Mouse (Mus musculus): ENCODE results near the gene Srrm4.

Srrm4 gene

DNA sequence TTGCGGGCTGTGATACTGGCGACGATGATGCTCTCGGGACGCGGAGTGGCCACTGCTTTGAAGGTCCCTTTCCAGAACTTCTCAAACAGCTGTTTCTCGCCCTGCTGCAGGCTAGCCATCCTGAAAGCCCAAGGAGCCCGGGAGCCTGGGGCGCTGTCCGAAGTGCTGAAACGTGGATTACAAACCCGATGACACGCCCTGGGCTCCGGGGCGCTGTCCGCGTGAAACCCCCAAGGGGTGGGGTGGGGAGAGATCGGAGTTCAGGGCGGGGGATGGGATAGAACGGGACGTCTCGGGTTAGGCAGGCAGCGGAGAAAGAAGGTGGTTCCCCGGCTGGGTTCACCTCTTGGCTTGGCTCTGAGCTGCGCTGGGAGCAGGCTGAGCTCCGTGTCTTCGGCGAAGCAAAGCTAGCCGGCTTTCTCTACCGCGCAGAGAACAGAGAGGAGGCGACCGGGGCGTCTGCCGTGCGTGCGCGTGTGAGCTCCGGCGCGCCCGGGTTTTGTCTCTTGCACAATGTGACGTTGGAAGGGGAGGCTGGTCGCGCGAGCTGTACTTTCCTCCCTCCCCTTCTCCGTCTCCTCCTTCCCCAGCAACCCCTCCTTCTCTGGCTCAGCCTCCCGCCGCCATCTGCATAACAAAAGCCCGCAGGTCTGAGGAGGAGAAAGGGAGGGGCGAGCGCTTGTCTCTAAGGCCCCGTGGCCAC lies at the start of gene Srrm4:
Srrm4 (minus strand) TSS at position 472 of the 703 bp plus-strand sequence.
- peak; percentile 38 for DNase-seq (ENCODE audit: low spot score)

DNA sequence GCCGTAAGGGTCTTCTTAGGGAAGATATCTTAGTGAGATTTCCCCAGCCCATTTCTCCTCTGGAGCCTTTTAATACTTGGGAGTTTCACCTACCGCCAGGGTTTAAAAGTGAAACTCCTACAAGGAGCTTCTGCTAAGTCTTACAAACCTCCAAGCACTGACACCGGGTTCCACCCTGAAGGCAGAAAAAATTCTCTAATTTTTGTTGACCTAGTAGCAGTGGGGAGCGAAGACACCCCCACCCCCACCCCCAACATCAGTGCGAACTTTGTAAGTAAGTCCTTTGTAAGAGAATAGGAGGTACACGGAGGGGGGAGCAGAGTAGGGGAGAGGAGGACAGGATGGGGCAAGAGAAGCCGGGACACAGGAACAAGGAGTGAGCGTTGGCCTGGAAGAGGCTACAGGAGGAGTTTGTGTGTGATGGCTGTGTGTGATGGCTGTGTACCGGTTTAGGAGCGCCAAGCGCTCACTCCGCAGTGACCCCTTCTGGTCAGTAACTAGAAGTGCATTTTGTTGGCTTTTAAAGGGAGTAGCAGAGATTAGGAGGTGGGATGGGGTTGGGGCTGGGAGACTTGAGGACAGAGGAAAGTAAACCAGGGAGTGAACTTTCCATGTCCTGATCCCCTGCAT lies 1.3 kb upstream of the Srrm4 start:
- DNase-seq (ENCODE audit: low spot score): peak; percentile 3

DNA sequence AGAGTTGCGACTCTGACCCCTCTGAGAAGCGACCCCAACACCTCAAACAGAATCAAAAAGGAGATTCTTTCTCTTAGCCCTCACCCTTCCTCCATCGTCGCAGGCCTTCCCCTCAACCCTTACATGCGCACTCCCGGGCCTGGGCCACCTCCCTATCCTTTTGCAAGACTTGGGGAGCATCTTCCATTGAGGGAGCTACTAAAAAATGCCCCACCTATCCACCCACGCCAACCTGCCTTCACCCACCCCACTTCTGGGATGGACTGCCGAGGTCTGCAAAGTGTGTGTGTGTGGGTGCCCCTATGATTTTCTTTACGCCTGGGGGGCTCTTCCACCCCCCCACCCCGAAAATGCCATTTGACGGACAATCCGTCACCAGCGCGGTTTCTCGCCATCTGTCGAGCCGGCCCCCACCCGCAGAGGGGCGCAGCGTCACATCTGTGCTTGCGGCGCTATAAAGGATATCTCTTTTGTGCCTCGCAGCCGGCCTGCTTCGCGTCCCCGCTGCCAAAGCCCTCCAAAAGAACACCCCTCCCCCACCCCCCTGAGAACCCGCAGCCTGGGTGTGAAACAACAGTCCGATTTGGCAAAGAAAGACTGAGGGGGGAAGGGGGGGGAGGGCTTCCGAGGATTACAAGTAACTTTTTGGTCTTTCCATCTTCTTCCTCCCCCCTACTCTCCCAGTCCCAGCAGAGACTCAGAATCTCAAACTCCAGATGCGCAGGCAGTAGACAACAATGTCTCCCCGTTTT lies 608 bp upstream of the Srrm4 start:
- no peak for DNase-seq (ENCODE audit: low spot score)

DNA sequence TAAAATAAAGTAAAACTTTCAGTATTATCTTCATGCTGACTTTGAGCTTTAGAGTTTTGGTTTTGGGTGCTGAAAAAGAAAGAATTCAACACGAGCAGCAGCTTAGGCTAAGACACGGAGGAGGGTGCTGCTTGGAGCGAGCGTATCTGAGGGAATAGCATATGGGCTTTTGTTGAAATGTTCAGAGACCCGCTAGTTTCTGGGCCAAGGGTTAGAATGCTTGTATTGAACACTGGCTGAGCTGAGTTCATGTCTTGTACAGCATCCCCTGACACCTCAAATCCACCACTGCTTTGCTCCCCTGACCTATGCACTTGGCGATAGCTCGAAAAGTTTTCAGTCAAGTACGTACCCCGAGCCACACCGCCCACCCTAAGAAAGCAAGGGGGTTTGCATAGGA lies 919 bp downstream of the Srrm4 start:
- DNase-seq (ENCODE audit: low spot score): no peak

DNA sequence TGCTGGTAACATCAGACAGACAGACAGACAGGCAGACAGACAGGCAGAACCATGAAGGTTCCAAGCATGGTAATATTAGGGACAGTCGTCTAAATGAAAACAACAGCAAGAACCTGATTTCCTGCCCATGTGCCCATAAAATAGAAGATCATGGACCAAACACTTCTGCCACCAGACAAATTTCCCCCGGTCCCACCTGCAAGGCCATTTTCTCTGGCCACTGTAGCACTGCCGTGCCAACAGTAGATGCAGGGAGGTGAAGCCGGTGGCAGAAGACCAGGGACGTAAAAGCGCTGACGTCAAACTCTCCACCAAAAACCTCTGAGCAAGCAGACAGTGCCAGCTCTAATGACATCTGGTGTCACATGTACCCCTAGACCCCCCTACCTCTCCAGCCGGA lies 2.0 kb downstream of the Srrm4 start:
- DNase-seq (ENCODE audit: low spot score): no peak

DNA sequence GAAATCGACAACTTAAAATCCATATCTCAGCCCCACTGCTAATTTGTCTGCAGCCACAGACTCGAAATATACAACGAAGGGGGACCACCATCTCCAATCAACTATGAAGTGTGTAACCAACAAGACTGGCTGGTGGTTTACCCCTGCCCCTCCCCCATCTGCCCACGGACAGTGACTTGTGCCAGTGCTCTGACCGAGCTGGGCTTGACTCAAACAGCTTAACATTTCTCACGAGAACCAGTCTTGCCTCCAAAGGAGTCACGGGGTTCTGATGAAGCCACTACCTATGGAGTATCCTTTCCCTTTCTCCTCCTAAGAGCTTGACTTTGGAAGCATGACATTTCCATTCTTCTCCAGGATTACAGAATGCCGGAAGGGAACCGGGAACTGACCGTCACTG lies 2.8 kb downstream of the Srrm4 start:
- no peak for DNase-seq (ENCODE audit: low spot score)

DNA sequence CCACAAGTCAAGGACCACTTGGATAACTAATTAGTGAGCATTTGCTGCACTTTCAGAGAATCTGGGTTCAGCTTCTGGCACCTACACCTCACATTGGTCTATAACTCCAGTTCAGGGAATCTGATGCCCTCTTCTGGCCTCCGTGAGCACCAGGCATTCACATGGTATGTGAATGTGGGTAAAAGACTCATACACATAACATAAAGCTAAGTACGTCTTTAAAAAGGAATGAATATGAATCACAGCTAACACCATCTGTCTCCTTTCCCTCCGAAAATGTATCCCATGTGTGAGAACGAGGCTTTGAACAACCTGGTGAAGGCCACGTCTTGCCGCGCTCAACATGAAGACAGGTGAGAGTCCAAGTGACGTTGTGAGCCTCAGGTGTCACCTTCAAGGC lies 12.1 kb downstream of the Srrm4 start:
- no peak for DNase-seq (ENCODE audit: low spot score)

DNA sequence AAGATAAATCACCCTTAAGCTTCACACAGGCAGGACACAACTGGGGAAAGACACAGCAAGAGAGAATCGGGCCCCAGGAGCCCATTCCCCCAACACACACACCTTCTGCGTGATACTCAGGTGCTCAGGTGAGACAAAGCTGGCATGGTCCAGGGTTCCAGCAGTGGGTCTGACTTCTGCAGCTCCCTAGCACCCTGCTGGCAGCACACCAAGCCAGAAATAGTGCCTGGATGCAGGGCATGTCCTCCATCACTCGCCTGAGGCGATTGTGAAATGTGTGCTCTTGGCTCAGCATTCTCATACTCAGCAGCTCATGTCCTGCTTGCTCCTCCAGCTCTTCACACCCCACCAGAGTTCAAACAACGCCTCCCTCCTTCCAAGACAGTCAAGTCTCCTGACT lies 14.5 kb downstream of the Srrm4 start:
- no peak for DNase-seq (ENCODE audit: low spot score)

DNA sequence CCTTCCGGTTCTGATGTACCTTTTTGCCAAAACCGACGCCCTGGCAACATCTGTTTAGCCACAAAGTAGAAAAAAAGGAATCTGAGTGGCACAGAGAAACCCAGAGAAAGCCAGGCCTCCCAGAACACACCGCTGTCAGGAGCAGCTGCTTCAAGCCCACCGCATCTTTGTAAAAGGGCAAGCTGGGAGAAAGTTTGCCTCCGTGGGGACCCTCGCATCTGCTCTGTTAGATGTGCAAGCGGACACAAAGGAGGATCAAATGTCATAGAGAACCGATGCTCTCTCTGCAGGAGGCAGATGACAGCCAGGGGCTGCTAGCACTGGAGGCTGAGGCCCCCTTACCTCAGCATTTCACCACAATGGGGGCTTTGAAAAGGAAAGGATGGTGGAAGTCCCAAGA lies 18.3 kb downstream of the Srrm4 start:
- DNase-seq (ENCODE audit: low spot score): no peak

DNA sequence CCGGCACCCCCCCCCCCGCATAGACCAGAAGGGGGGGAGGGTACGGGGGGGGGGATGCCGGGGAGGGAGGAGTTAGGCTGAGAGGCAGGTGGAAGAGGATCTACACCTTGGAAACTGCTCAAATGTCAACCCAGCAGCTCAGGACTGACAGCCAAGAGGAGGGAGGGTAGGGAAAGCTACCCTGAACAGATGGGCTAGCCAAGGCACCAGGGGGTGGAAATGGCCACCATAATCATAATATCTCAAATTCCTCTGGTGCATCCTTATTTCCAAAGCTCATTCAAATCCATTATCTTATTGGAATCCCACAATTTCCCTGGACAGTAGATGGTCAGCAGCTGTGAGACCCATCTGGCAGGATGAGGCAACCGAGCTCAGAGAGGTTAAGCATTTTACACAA lies 19.7 kb downstream of the Srrm4 start:
- no peak for DNase-seq (ENCODE audit: low spot score)

DNA sequence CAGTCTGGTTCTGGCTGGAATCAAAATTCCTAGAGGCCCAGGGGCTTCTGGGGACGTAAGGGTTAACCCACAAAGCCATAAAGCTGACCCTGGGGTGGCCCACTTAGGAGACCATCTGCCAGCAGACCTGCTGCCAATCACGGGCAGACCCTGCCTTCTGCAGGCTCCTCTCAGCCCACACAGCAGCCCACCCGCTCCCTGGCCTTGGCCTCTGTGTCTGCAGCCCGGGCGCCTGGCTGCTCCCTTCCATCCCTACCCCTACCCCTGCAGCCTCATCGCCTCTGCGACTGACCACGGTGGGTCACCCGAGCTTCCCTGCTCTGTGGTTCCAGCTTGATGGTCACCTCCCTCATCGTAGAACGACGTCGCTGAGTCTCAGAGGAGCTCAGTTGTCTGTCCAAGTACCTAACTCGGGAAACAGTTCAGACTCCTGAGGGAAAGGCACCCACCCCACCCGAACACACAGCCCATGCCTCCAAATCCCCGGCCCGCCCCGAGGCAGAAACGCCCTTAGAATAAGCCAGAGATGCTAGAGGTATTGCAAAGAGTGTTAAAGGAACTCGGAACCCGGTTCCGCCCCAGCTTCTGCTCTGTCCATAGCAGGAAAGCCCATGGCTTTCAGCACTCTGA lies 20.3 kb downstream of the Srrm4 start:
- no peak for DNase-seq (ENCODE audit: low spot score)

DNA sequence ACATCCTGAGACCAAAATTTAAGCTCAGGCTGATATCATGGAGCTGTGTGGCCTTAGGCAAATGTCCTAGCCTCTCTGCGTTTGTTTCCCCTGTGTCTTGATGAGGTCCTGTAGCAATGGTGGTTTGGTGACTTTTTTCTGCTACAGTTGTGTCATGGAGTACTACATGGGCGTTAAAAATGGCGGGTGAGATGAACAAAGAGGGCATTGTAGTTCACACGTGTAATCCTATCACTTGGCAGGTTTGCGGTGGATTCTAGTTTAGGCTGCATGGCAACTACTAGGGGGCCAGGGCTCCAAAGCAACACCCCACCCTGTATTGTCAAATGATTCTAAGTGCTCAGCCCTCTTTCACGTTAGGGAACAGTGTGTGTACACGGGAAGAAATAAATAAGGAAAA lies 21.1 kb downstream of the Srrm4 start:
- DNase-seq (ENCODE audit: low spot score): no peak

DNA sequence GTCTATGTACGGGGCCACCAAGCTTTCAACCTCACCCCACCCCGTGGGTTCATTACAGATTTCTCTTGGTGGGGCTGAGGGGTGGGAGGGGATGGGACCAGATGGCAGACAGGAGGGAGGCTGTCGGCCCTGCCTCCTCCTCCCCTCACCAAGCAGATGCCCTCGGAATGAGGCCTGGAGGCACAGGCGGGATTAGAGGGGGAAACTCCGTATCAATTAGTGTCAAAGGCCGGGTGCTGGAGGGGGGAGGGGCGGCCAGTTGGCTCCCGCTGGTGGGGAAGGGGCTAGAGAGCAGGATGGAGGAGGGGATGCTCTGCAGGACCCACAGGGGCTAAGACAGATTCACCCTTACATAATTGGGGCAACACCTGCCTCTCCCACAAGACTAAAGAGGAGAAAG lies 22.0 kb downstream of the Srrm4 start:
- no peak for DNase-seq (ENCODE audit: low spot score)

DNA sequence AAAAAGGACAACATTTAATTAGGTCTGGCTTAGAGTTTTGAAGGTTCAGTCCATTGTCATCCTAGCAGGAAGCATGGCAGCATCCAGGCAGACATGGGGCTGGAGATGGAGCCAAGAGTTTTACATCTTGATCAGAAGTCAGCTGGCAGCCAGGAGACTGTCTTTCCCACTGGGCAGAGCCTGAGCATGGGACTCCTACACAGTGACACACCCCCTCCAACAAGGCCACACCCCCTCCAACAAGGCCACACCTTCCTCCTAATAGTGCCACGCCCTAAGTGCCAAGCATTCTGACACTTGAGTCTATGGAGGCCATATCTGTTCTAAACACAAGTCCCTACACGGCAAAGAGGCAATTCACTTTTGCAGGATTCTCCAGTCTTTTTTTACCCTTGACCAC lies 23.6 kb downstream of the Srrm4 start:
- DNase-seq (ENCODE audit: low spot score): no peak

DNA sequence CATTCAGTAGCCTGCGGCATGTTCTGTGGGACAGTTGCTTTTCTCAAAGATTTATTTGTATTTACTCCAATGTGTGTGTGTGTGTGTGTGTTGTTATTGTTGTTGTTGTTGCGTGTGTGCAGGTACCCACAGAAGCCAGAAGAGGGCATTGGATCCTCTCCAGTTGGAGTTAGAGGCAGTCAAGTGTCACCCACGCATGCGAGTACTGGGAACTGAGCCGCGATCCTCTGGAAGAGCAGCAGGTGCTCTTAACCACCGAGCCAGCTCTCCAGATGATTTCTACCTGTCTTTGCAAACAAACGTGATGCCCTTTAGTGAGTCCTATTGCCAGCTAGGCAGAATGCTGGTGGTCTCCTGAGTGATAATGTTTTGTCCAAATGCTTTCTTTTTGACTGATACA lies 24.3 kb downstream of the Srrm4 start:
- no peak for DNase-seq (ENCODE audit: low spot score)

DNA sequence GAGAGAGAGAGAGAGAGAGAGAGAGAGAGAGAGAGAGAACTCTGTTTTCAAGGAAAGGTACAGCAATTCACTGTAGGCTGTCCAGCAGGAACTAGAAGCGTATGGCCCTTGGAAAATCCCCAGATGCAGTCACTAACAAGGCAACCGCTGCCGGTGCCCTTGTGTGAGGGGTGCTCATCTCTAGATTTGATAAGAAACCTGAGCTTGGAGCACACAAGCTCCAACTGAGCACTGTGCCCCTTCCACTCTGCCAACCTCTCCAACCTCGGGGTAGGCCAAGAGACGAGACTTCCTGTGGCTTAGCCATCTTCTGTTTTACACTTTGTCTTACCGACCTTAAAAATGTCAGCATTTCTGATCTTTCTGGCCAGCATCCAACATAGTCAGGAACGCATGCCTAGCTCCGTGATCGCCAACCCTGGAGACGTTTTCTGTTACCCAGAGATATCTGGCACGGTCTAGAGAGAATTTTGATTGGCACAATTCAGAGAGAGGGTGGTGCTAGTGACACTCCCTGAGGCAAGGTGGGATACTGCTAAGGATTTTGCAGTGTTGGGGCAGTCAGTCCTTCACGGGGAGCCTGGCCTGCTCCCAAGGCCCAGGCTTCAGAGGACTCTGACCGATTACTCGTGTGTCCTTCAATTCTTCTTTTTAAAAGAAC lies 25.1 kb downstream of the Srrm4 start:
- DNase-seq (ENCODE audit: low spot score): no peak

DNA sequence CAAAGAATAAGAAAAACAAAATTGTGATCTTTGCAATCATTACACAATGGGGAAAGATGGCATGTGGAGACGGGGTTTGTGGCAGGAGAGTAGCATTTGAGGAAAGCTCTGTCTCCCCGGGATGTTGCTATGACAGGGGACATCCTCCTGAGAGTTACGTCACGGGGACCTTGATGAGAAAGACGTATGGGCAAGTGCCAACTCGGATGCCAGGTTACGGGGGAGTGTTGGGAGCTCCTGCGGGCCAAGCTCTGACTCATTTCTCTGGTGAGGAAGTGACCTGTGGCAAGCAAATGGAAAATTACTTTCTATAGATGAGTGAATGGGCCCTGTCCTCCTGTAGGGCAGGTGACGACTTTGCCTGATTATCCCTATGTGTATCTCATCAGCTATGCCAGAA lies 26.0 kb downstream of the Srrm4 start:
- DNase-seq (ENCODE audit: low spot score): no peak

DNA sequence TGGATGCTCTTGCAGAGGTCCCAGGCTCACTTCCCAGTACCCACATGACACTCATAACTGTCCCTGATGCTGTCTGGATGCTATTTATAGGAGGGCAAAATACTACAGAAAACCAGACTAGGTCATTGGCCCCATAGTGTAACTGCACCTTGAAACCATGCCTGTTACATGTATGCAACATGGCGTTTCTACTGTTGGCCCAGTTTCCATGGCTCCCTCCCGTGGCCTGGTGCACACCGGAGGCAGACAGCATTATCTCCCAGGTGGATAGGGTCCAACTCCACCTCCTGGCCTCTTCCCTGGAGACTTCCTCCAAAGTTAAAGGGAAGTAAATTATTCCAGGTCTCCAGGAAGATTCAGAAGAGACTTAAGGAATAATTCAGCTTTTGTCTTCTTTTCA lies 27.2 kb downstream of the Srrm4 start:
- no peak for DNase-seq (ENCODE audit: low spot score)

DNA sequence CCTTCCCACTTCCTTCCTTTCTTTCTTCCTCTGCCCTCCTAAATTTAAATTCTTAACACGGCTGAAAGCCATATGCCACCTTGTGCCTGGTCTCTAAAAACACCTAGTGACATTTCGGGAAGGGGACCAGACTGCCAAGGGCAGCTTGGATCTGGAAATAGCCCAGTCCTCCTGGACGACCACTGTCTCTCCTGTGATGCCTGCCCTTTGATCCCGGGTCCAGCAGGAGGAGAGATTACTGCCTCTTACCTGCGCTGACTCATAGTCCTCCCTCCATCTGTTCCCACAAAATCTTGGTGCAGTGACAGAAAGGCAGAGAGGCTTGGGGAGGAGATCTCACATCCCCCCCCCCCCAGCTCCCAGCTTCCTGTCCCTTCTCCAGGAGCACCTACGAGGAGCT lies 27.9 kb downstream of the Srrm4 start:
- DNase-seq (ENCODE audit: low spot score): no peak

DNA sequence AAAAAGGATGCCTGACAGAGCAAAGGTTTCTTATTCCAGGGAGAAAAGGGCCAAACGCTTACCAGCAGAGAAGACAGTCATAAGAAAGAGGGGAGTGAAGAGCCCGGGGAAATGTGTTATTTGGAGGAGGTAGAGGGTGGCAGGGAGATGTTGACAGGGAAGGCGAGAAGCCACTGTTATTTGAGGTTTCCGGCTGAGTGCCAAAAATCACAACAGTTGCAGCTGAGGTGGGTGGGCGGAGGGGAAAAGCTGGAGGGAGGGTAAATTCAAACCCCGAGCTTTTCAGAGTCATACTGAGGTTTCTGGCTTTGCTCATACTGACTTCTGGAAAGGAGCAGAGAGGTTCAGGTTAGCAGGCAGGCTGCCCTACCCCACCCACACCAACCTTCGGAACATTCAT lies 32.5 kb downstream of the Srrm4 start:
- no peak for DNase-seq (ENCODE audit: low spot score)

DNA sequence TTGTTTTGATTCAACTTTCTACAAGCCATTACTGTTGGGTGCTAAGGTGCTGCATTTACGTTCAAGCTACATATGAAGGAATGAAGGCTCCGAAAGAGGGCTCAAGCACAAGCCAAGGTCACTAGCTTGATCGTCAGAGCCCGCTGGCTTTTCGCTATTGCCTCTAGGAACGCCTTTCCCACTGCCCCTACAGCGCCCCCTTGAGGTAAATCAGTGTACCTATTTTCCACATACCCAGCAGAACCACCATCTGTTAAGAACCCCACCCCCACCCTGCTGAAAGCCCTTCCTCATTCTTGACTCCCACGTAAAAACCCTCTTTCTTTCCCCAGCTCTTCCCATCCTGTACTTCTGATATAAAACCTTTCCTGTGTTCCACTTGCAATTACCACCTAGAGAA lies 35.0 kb downstream of the Srrm4 start:
- no peak for DNase-seq (ENCODE audit: low spot score)

DNA sequence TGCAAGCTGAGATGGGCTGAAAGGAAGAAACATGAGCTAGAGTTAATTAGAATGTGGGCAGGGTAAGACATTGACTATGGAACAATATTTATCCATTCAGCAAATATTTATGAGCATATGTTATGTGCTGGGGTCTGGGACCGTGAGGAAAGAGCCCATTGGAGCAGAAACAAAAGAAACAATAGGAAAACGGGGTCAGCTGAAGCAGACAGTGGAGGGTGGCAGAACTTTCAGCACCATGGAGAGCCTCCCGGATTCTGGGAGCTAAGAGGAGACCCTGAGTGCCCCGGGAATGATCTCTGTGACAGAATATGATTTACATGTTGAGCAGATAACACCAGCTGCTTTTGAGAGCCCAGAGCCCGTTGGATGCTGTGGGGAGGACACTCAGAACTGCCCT lies 37.7 kb downstream of the Srrm4 start:
- DNase-seq (ENCODE audit: low spot score): no peak

DNA sequence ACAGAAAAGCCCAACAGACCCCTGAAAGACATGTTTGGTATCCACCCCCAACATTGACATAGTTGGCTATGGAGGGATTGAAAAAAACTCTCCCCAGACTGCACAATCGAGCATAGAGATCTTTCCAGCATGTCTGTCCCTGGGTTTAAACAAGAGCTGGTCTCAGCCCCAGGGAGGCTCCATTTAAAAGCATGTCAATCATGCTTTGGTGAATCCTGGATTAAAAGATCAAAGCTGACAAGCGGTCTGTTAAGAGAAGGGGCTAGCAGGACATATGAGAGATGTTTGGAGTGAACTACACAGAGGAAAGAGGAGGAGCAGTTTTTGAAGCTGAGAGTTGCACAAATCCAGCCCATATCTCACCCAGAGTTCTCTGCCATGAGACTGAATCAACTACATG lies 38.5 kb downstream of the Srrm4 start:
- no peak for DNase-seq (ENCODE audit: low spot score)

All from urinary bladder, postnatal 25 days (tissue).